Mouse (Mus musculus) myocyte (in vitro differentiated cells): ENCODE results near the gene Hoxc6.

Source experiments
- CEBPB ChIP-seq: IDR thresholded peaks from 2 replicates; pipeline ENCODE4 v1.6.1; 2011; ENCODE audit warnings: mild to moderate bottlenecking, moderate library complexity; ENCODE audit not compliant: poor library complexity, insufficient read depth, severe bottlenecking
- E2F4 ChIP-seq: IDR thresholded peaks from one replicate; pipeline ENCODE4 v1.6.1; 2011; ENCODE audit warnings: mild to moderate bottlenecking, control low read depth, moderate library complexity; ENCODE audit not compliant: insufficient read depth
- MAX ChIP-seq: IDR thresholded peaks from one replicate; pipeline ENCODE4 v1.6.1; 2011; ENCODE audit warnings: low read depth, mild to moderate bottlenecking, control low read depth
- MYOD1 ChIP-seq, 3 experiments: IDR thresholded peaks; one replicate each; pipeline ENCODE4 v1.6.1; 2011; ENCODE audit warnings: control low read depth in 2 of 3, low read depth in 2 of 3, mild to moderate bottlenecking in 2 of 3, moderate library complexity in 1 of 3; ENCODE audit not compliant: insufficient read length in 2 of 3, control insufficient read depth in 1 of 3
- MYOG ChIP-seq, 3 experiments: IDR thresholded peaks; one replicate each; pipeline ENCODE4 v1.6.1; 2011; ENCODE audit warnings: control low read depth in 2 of 3, low read depth in 2 of 3, mild to moderate bottlenecking in 2 of 3; ENCODE audit not compliant: insufficient read length in 2 of 3, control insufficient read depth in 1 of 3, insufficient read depth in 1 of 3
- POLR2A ChIP-seq: IDR thresholded peaks from one replicate; pipeline ENCODE4 v1.6.1; 2011; ENCODE audit warnings: low read depth, mild to moderate bottlenecking, control low read depth, moderate library complexity; ENCODE audit not compliant: insufficient read length
- POLR2AphosphoS2 ChIP-seq: IDR thresholded peaks from one replicate; pipeline ENCODE4 v1.6.1; 2011; ENCODE audit warnings: low read depth, control low read depth; ENCODE audit not compliant: insufficient read length
- REST ChIP-seq: IDR thresholded peaks from one replicate; pipeline ENCODE4 v1.6.1; 2011; ENCODE audit warnings: mild to moderate bottlenecking, control low read depth, moderate library complexity; ENCODE audit not compliant: insufficient read depth, insufficient read length
- SRF ChIP-seq: IDR thresholded peaks from one replicate; pipeline ENCODE4 v1.6.1; 2011; ENCODE audit warnings: low read depth; ENCODE audit not compliant: control insufficient read depth, insufficient read length
- TCF12 ChIP-seq: IDR thresholded peaks from one replicate; pipeline ENCODE4 v1.6.1; 2011; ENCODE audit warnings: mild to moderate bottlenecking, control low read depth; ENCODE audit not compliant: poor library complexity, insufficient read depth, severe bottlenecking
- TCF3 ChIP-seq: IDR thresholded peaks from one replicate; pipeline ENCODE4 v1.6.1; 2011; ENCODE audit warnings: low read depth, control low read depth; ENCODE audit not compliant: insufficient read length
- USF1 ChIP-seq: IDR thresholded peaks from one replicate; pipeline ENCODE4 v1.6.1; 2011; ENCODE audit warnings: low read depth, mild to moderate bottlenecking, control low read depth, moderate library complexity

DNA sequence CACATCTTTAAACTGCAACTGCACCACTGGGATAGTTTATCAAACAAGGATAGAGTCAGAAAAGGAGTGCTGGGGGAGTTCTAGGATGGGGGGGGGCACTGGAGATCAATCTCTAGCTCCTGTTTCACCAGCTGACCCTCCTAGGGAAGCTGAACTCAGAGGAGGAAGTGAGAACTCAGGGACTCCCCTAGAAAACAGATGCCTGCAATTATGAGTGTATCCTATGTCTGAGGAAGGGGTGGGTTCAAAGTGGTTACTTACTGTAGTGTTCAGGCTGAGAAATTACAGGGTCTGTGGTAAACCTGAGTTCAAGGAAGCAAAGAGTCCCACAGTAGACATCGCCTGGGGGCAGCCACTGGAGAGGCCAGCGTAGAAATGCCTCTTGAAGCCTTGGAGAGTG lies 53.6 kb downstream of the Hoxc6 start:
- TF ChIP-seq MYOD1 (IDR thresholded peaks at IDR 0.05; ENCODE audit: control insufficient read depth in 1 of 3, insufficient read length in 2 of 3, low read depth in 2 of 3) = no peak
- TF ChIP-seq POLR2A = no peak
- no peak for TF ChIP-seq USF1
- TF ChIP-seq MYOG (IDR thresholded peaks at IDR 0.05; ENCODE audit: control insufficient read depth in 1 of 3, insufficient read depth in 1 of 3, insufficient read length in 2 of 3, low read depth in 2 of 3) = no peak
- TF ChIP-seq E2F4 = no peak
- TF ChIP-seq MAX = no peak
- no peak for TF ChIP-seq TCF12
- no peak for TF ChIP-seq POLR2AphosphoS2
- TF ChIP-seq CEBPB = no peak
- no peak for TF ChIP-seq REST
- no peak for TF ChIP-seq TCF3
- no peak for TF ChIP-seq SRF
